Mouse (Mus musculus): Measurements from ENCODE around the gene Nphp3.

GRCm38 (mm10) chr9:104070241-104070640 lies 67.9 kb downstream of the Nphp3 start:
- TF ChIP-seq ETS1 (IDR thresholded peaks at IDR 0.05; ENCODE audit: low read depth, low read length) (peak; percentile 54; the same call in 1 of the 2 replicates), POLR2A (IDR thresholded peaks at IDR 0.05; ENCODE audit: control insufficient read depth in 1 of 2, insufficient read depth in 1 of 2, low read depth in 1 of 2, low read length in 2 of 2, poor library complexity in 1 of 2) (no peak), MAX (IDR thresholded peaks at IDR 0.05; ENCODE audit: low read length) (no peak), POLR2AphosphoS2 (IDR thresholded peaks at IDR 0.05; ENCODE audit: low read length) (no peak), CTCF (IDR thresholded peaks at IDR 0.05 in 2 of 3, conservative IDR thresholded peaks at IDR 0.05 in 1 of 3; ENCODE audit: control insufficient read depth in 1 of 3, insufficient read depth in 1 of 3, low read depth in 2 of 3, low read length in 3 of 3, poor library complexity in 1 of 3, severe bottlenecking in 1 of 3) (no peak), ZC3H11A (IDR thresholded peaks at IDR 0.05; ENCODE audit: low read depth, low read length) (no peak)
